Mouse (Mus musculus): Measurements from ENCODE around the gene Ramp2. TPM values are rescaled to one million over a fixed set of nuclear protein-coding genes. Genes with fewer than 3 reads are reported as not detected.

The Ramp2 gene
- total RNA-seq (2023) = not detected

DNA sequence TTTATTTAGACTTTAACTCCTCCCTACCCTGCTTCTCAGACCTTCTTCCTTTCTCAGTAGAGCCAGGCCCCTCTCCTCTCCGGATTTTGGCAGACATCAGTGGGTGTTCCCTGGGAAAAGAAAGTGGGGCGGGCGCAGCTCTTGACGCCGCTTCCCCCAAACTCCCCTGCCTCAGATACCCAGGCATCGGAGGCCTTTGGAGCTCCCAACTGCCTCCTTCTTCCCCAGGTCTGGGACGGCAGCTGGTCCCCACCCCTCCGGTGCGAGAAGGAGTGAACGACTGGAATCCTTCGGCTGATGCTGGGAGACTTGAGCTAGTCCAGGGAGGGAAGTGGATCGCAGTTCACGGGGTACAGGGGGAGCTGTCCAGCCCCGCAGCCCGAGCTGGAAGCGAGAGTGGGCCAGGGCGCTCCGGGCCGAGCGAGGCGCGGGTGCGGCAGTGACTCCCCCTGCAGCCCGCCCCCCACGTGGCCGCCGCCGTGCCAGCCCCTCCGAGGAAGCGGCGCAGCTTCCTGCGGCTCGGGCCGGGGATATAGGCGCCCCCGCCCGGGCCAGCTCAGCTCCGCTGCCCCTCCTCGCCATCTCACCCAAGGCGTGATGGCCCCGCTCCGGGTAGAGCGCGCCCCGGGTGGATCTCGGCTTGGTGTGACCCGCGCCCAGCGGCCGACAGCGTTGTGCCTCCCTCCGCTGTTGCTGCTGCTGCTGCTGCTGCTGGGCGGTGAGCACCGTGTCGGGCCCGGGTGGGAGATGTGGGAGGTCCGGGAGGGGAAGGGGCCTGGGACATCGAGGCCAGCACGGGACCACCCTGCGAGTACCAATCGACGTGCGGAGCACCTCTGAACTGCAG lies at the start of gene Ramp2:
Gene Ramp2 (plus strand): TSS at position 174 of the 847 bp plus-strand sequence.

DNA sequence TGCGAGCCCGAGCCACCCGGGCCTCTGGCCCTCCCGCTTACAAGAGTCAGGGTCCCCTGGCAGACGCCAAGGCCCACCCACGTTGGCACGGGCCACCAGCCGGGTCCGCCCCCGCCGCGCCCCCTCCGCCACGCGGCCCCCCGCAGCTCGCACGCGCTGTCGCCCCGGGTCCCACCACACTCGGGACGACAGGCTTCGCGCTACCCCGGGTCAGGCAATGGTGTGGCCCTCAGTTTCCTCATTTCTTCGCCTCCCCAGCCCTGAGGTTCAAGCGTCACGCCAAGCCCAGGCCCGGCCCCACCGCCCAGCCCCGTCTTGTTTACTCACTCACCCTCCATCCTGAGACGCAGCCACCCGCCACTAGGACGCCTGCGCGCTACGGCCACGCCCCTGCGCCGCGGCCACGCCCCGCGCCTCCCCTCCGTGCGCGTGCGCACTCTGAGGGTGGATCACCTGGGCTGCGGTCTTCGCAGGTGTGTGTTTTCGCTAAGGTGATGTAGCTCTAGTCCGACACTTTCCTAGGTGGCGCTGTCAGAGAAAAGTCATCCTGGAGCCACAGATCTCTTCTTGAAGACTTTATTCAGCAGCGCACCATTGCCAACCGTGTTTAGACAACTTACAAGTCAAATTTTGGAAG lies 19.6 kb upstream of the Ramp2 start, which contains the start of gene Ezh1:
Gene Ezh1 (minus strand): TSS at position 399 of the 637 bp plus-strand sequence.

DNA sequence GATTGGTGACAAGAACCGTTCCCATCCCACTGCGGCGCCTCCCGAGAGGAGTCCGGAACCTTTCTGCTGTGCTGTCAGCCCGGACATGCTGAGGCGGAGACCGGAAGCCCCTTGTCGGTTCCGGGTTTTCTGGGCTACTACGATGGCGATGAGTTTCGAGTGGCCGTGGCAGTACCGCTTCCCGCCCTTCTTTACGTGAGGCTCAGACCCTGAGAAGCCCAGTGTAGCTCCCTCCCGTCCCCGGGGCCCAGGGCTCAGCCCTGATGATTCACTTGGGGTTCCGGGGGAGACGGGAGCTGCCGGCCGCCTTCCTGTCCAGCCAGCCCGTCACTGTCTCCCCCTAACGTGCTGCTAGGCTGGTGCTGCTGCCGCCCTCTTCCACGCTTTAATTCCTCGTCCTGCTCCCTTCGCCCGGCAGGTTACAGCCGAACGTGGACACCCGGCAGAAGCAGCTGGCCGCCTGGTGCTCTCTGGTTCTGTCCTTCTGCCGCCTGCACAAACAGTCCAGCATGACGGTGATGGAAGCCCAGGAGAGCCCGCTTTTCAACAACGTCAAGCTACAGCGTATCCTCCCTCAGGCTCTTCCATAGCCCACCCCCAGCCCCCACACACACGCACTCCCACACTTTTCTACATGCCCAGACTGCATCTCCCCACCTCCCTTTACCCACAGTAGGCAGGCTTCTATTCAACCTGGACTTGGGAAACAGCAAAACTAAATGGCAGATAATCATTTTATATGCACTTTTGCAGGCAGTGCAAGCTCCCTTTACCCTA lies 8.0 kb downstream of the Ramp2 start, which contains the start of gene Vps25:
Gene Vps25 (plus strand): TSS at position 95 of the 777 bp plus-strand sequence.

DNA sequence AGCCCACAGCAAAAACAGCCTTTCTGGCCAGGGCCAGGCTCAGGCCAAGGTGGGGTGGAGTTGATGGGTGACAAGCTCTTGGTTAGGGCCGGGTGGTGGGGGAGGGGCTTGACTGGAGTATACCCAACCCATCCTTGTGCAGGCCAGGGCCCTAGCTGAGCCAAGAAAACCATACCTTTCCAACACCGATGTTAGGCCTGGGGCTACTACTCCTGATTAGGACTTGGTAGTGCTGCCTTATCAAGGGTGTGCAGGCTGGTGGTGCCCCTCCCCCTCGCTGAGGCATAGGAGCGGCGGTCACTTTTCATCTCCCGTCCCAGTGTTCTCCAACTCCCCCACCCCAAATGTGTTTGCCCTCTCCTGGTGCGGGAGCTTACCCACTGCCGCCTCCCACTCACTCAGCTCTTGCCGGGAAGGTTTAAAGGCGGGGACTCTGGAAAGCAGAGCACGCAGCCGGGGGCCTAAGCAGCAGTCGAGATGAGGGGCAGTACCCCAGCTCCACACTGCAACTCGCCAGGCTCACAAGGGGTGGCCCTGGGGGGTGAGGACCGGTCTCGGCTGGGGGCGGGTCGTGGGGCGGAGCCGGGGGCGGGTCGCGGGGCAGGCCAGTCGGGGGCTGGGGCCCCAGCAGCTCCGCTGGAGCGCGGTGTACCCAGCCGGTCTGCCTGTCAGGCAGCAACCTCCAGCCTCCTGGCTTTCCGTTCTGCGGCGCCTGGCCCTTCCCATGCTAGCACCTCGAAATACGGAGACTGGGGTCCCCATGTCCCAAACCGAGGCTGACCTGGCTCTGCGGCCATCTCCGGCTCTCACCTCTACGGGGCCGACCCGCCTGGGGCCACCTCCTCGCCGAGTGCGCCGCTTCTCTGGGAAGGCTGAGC lies 14.4 kb downstream of the Ramp2 start, which contains the start of gene Wnk4:
Gene Wnk4 (plus strand): TSS at position 620 of the 878 bp plus-strand sequence.

DNA sequence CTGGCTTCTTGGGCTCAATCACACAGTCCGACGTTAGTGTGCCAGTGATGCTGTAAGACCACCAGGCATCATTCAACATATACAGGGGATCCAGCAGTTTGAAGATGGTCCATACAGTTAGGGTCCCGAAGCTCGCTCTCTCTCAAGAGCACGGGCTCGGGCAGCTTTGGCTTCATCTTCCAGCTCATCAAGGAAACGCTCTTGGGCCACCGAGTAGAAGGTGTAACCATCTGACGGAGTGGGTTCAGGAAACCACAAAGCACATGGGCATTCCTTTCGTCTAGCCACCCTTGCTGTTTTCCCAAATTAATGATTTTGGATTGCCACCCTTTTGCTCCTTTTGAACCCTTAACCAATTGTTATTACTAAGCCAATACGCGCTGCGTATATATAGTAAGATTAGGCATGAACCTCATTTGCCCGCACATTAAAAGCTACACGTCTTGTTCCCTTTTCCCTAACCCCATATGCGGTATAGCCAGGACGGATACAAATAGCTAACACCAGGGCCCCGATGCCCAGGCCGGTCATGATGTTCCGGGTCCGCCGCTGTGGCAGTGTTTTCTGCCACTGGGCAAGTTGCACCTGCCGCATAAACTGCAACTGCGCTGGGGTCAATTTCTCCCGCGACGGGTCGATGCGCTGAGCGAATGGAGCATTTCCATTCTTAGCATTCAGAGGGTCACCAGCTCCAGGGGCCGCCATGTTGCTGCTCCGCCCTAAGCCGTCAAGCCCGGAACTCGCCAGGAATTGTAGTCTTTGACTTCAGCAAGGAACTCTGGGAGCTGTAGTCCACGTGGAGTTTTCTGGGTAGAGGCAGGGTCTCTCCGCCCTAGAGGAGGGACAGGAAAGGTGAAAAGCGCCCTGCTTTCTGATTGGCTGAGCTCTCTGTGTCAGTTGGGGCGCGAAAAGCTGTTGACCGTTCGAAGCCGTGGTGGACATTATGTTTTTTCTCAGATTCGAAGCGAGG lies 32.7 kb downstream of the Ramp2 start, which contains the start of the genes Cntd1 and Coa3:
Gene Cntd1 (plus strand): TSS at position 790 of the 970 bp plus-strand sequence.
Gene Coa3 (minus strand): TSS at position 892 of the 970 bp plus-strand sequence.

DNA sequence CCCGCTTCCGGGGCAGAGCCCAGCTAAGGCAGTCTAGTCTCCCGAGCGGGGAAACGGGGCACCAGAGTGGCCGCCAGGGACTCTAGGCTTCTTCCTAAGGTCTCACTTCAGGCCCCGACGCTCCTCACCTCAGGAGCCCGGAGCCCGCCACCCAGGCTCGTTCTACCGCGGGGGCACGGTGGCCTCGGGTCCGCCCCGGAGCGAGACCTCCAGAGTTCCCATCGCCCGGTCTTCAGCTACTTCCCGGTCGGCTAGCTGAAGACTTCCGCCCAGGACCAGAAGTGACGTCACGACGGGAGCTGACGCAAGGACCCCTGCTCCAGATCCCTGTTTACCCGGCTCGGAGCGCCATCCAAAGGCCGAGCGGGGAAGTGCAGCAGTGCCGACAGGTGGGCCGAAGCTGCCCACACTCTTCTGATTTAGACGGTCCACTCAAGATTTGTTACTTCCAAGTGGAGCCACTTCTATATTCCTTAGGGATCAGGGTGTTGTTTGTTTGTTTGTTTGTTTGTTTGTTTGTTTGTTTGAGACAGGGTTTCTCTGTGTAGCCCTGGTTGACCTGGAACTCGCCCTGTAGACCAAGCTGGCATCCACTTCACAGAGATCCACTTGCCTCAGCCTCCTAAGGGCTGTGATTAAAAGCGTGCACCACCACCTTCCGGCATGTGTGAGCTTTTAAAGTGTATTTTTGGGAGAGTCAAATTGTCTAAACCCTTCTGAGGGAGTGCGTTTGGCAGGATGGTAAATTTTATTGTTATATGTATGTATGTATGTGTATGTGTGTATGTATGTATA lies 56.4 kb downstream of the Ramp2 start, which contains the start of gene Becn1:
Gene Becn1 (minus strand): TSS at position 283 of the 795 bp plus-strand sequence.

Other genes starting within 250 kb of the Ramp2 start
- 100 to 1,000 TPM in 1 of 2 experiments, 10 to 100 TPM in 1; 91.3 to 101 TPM for gene Atp6v0a1, start 236.6 kb upstream of the Ramp2 start, total RNA-seq (2023)
- gene Naglu, start 176.0 kb upstream of the Ramp2 start, total RNA-seq (2023) = 1 to 10 TPM; 7.5 to 8.9 TPM
- gene Hsd17b1, start 167.6 kb upstream of the Ramp2 start, total RNA-seq (2023) = 1 to 10 TPM in 1 of 2 experiments, under 1 TPM in 1; 0.59 to 1.1 TPM
- 10 to 100 TPM; 13.1 to 15.3 TPM for gene Coasy, start 163.5 kb upstream of the Ramp2 start, total RNA-seq (2023)
- gene Mlx, start 158.8 kb upstream of the Ramp2 start, total RNA-seq (2023) = 10 to 100 TPM; 44.8 to 49.5 TPM
- 1 to 10 TPM; 6.7 to 8.6 TPM for gene Psmc3ip, start 150.6 kb upstream of the Ramp2 start, total RNA-seq (2023)
- gene Retreg3, start 126.1 kb upstream of the Ramp2 start, total RNA-seq (2023) = 10 to 100 TPM; 29.7 to 32.7 TPM
- 10 to 100 TPM; 17.5 to 20.9 TPM for gene Tubg1, start 126.1 kb upstream of the Ramp2 start, total RNA-seq (2023)
- gene Tubg2, start 90.1 kb upstream of the Ramp2 start, total RNA-seq (2023) = 1 to 10 TPM; 1.8 to 2.7 TPM
- gene Cntnap1, start 75.5 kb upstream of the Ramp2 start, total RNA-seq (2023) = under 1 TPM; 0.64 to 0.99 TPM
- 1 to 10 TPM; 2.9 to 3.2 TPM for gene Plekhh3, start 74.7 kb upstream of the Ramp2 start, total RNA-seq (2023)
- under 1 TPM; 0.77 to 0.83 TPM for gene Ccr10, start 70.6 kb upstream of the Ramp2 start, total RNA-seq (2023)
- gene Ezh1, start 19.6 kb upstream of the Ramp2 start, total RNA-seq (2023) = 10 to 100 TPM; 40.5 to 48.5 TPM
- 10 to 100 TPM; 59.3 to 60.8 TPM for gene Vps25, start 7.7 kb downstream of the Ramp2 start, total RNA-seq (2023)
- gene Wnk4, start 14.5 kb downstream of the Ramp2 start, total RNA-seq (2023) = 1 to 10 TPM in 1 of 2 experiments, under 1 TPM in 1; 0.93 to 1.4 TPM
- 1 to 10 TPM; 1.1 TPM for gene Cntd1, start 33.0 kb downstream of the Ramp2 start, total RNA-seq (2023)
- 10 to 100 TPM; 28.9 to 32.6 TPM for gene Coa3, start 33.1 kb downstream of the Ramp2 start, total RNA-seq (2023)
- gene Becn1, start 56.3 kb downstream of the Ramp2 start, total RNA-seq (2023) = 100 to 1,000 TPM; 134 to 148 TPM
- 10 to 100 TPM; 71.5 to 76.8 TPM for gene Psme3, start 70.2 kb downstream of the Ramp2 start, total RNA-seq (2023)
- gene Aoc2, start 79.0 kb downstream of the Ramp2 start, total RNA-seq (2023) = 1 to 10 TPM; 3.7 to 4.9 TPM
- under 1 TPM; 0.13 to 0.18 TPM for gene Aoc3, start 84.6 kb downstream of the Ramp2 start, total RNA-seq (2023)
- gene G6pc, start 121.5 kb downstream of the Ramp2 start, total RNA-seq (2023) = not detected
- gene Aarsd1, start 171.6 kb downstream of the Ramp2 start, total RNA-seq (2023) = 10 to 100 TPM; 17.1 to 19.2 TPM
- 1 to 10 TPM; 1.6 to 2.0 TPM for gene Gm27029, start 178.8 kb downstream of the Ramp2 start, total RNA-seq (2023)
- gene Rundc1, start 179.1 kb downstream of the Ramp2 start, total RNA-seq (2023) = 1 to 10 TPM; 6.6 to 7.7 TPM
- gene Ptges3l, start 179.3 kb downstream of the Ramp2 start, total RNA-seq (2023) = under 1 TPM; 0.35 to 0.82 TPM
- gene Rpl27, start 196.3 kb downstream of the Ramp2 start, total RNA-seq (2023) = 10 to 100 TPM; 45.5 to 47.2 TPM
- 10 to 100 TPM; 16.4 to 21.7 TPM for gene Ifi35, start 202.4 kb downstream of the Ramp2 start, total RNA-seq (2023)
- gene Rnd2, start 219.0 kb downstream of the Ramp2 start, total RNA-seq (2023) = under 1 TPM in 1 of 2 experiments, not detected in 1; 0.61 TPM
- gene Vat1, start 220.2 kb downstream of the Ramp2 start, total RNA-seq (2023) = 10 to 100 TPM; 14.6 to 16.3 TPM

All from neutrophil, adult 83 days (primary cell).